Mouse (Mus musculus) adrenal gland, adult (tissue): ENCODE results near the gene Rheb.
A peak's percentile ranks its signal among the peaks of the same experiment; 100 is the strongest.

Experiments
- DNase-seq, 2 experiments: peaks; one replicate each; pipeline ENCODE4 v3.0.0; 2022 to 2023; ENCODE audit warnings: low spot score in 1 of 2; ENCODE audit not compliant: inconsistent age in 2 of 2

The Rheb gene

GRCm38 (mm10) chr5:24798639-24799038 is 43.8 kb downstream of the Rheb start:
- DNase-seq, result peak; percentile 55 to 77

- DNase-seq, result peak in 1 of 2 experiments; percentile 17
Observed at GRCm38 (mm10) chr5:24797858-24798257, 44.6 kb downstream of the Rheb start.

GRCm38 (mm10) chr5:24792961-24793360 is 49.5 kb downstream of the Rheb start:
- DNase-seq, result no peak

- no peak for DNase-seq
Observed at GRCm38 (mm10) chr5:24782957-24783356, 59.5 kb downstream of the Rheb start.

GRCm38 (mm10) chr5:24781048-24781447 is 61.4 kb downstream of the Rheb start:
- DNase-seq, result peak in 1 of 2 experiments; percentile 15

GRCm38 (mm10) chr5:24779881-24780512 is 62.4 kb downstream of the Rheb start:
- peak in 1 of 2 experiments; percentile 79 for DNase-seq

- DNase-seq, result no peak
Observed at GRCm38 (mm10) chr5:24779321-24779720, 63.1 kb downstream of the Rheb start.

GRCm38 (mm10) chr5:24778843-24779140 is 63.6 kb downstream of the Rheb start:
- DNase-seq, result no peak

- no peak for DNase-seq
Observed at GRCm38 (mm10) chr5:24778082-24778842, 64.2 kb downstream of the Rheb start.

GRCm38 (mm10) chr5:24776681-24777080 is 65.7 kb downstream of the Rheb start:
- peak in 1 of 2 experiments; percentile 11 for DNase-seq

GRCm38 (mm10) chr5:24774549-24774948 is 67.9 kb downstream of the Rheb start:
- DNase-seq, result peak in 1 of 2 experiments; percentile 12

GRCm38 (mm10) chr5:24757816-24758215 is 84.6 kb downstream of the Rheb start, which contains the start of gene Crygn:
TSS of gene Crygn (minus strand) at chr5:24758008.
- DNase-seq, result no peak

GRCm38 (mm10) chr5:24756931-24757330 is 85.5 kb downstream of the Rheb start:
- DNase-seq, result no peak
